Mouse (Mus musculus): ENCODE measurements around the gene Timm10b.

The Timm10b gene

DNA sequence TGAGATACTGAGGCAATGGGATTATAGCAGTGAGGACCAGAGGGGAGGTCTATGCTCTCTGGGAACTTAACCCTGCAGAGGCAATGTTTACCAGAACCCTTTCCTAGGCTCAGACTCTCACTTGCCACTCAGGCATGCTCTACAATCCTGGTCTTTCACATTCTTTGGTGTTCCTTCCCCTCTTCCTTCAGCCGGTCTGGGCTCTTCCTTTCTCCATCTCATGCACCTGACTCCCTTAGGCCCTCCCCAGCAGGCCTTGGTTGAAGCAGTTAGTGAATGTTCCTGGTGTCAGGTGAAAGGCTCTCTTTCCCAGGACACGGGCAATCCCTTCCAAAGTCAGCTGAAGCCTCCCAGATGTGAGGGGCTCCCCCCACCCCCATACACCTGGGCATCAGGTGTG, at the start of gene Timm10b:
Gene Timm10b, plus strand, starts transcription at position 301 of the 400 bp plus-strand sequence.
- DNase-seq (ENCODE audit: low spot score), result no peak

GRCm38 (mm10) chr7:105590097-105590496, 49.8 kb upstream of the Timm10b start:
- DNase-seq (ENCODE audit: low spot score), result no peak

DNA sequence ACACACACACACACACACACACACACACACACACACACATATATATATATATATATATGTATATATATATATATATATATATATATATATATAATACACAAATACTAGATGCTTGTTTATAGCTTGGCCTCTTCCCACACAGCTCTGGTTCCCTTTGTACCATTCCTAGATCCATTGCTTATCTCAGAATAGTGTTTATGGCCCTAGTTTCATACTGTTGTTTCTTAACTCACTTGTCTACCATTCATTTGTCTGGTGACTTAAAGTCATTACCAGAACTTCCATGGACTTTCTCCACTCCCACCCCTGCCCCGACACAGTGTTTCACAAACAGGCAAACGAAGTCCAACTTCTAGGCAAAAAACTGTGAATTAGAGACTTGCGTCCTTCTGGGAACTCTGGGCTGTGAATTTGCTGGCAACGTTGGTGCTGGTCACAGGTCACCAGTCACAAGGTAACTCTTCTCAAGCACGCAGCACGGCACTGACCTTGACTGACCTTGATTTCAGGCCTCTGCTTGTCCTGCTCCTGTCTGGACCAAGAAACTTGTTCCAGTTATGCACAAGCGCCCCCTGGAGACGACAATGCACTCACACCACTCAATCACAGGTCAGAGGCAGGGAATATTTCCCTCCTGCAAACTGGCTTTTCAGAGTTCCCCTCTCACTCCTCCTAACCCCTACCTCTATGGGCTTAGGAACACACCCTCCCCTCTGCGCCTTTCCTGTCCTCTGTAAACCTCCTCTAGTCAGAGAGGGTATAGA, 36.8 kb upstream of the Timm10b start:
- DNase-seq (ENCODE audit: low spot score), result peak; percentile 76

- DNase-seq (ENCODE audit: low spot score), result no peak
Observed at GRCm38 (mm10) chr7:105608467-105608866, 31.4 kb upstream of the Timm10b start.

DNA sequence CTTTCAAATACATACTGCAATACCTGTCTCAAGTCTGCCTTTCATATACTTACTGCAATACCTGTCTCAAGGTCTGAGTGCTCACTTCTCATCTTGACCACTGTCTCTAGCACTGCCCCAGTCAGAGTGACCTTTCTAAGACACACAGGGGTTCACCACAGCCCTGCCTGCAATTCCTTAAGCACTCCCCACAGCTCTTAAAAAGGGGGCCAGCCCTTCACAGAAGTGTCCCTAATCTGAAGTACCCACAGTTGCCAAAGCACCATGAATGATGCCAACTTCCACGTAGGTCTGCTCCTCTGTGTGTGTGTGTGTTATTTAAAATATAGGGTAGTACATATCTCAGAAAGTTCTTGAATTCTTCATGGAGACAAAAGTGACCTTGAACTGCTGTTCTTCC, 28.1 kb upstream of the Timm10b start:
- no peak for DNase-seq (ENCODE audit: low spot score)

DNA sequence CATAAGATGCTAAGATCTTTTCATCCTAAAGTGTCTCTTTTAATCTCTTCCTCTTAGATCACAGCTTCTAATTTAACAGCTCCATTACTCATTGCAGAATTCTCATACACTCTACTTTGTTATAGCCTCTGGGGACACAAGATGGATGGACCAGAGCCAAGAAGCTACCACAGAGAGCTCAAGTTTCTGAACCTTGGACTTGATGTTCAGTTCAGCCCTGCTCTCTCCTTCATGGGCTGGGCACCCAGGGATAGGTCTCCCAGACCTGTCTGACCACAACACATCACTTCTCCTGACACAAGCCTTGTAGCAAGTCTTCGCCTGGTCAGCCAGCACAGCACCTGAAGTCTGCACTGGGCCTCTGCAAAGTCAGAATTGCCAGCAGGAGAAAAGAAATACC, 25.5 kb upstream of the Timm10b start:
- no peak for DNase-seq (ENCODE audit: low spot score)

DNA sequence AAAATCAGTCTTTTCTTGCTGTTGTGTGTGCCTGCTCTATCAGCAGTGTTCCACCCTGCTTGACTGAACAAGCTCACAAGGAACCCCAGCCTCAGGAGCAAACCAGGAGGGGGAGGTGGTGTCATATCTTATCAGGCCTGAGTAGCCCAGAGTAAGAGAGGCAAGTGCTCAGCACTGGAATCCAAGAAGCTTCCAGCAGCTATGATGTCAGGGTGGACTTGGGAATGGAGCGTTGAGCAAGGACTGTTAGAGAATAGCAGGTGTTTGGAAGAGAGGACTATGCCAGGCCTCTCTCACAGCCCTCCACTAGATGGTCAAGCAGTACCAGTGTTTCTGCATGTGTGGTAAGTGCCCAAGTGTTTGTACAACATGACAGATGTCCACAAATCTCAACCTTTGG, 24.1 kb upstream of the Timm10b start:
- no peak for DNase-seq (ENCODE audit: low spot score)

GRCm38 (mm10) chr7:105616561-105616960, 23.3 kb upstream of the Timm10b start:
- no peak for DNase-seq (ENCODE audit: low spot score)

DNA sequence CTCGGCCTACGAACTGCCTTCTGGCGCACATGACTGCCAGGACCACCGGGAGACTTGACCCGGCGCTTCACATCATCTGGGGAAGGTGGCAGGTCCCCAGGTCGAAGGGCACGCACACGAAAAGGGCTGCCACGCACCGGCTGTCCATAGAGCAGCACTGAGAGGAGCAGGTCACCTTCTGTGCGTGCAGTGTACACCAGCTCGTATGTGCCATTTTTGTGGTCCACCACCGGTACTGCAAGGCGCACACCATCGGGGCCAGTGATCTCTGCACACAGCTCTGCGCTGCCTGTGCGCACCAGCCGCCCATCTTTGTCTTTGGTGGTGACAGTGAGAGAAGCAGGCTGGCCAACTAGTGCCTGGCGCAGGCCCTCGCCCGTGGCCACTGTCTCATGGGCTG, 22.0 kb upstream of the Timm10b start:
- DNase-seq (ENCODE audit: low spot score), result no peak

DNA sequence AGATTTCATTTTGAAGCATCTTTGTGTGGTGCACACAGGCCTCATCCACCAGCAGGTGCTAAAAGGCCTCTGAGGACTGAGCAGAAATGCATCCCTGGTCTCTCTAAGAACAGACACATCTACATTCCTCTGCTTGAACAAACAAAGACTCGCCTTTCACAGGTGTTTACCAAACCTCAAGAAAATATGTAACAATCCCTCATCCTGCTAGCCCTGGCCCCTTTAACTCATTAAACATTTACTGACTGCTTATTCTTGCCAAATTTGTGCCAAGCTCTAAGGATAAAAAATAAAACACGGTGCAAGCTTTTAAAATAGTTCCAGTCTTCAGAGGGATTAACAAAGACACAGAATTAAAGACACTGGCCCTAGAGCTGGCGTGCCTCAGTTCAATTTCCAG, 20.2 kb upstream of the Timm10b start:
- DNase-seq (ENCODE audit: low spot score), result no peak

DNA sequence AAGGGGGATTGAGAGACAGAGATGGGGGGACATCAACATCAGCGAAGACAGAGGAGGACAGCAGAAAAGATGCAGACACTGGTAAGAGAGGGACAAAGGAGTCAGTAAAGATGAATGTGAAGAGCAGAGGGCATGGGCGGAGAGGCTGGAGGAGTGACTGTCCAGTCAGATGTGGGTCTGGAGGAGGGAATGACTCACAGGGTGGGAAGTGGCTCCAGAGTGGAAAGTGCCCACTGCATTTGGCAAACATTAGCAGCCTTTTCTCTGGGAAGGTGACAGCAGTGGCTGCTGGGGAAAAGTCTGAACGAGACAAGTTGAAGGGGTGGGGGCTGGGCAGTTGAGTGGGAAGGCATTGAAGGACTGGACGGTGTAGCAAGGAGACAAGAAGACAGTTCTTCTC, 18.8 kb upstream of the Timm10b start:
- DNase-seq (ENCODE audit: low spot score), result no peak

DNA sequence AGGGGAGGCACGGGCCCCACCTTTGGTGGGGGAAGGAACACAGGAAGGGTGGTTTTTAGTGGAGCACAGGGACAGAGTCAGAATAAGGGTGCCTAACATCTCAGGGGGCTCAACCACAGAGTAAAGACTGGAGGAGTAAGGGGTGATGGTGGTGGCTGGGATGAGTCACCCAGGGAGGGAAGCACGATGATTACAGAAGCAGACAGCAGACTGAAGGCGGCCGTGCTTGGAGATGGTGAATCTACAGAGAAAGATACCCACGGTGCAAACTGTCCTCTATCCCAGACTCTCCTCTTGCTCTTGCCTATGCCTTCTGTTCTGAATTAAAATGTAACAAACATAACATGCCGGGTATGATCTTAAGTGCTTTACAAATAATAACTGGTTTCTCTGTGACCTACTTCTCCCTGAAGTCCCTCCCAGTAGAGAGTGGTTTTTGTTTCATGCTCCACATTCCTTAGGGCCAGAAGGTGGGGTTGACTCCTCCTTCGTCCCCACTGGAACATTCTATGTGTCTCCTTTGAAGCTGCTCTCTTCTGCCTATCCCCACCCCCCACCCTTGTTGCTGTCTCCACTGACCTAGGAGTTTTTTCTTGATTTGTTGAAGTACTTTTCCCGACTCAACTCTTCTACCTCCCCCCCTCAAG, 18.1 kb upstream of the Timm10b start:
- DNase-seq (ENCODE audit: low spot score), result no peak

- DNase-seq (ENCODE audit: low spot score), result no peak
Observed at GRCm38 (mm10) chr7:105625397-105625796, 14.5 kb upstream of the Timm10b start.

- peak; percentile 49 for DNase-seq (ENCODE audit: low spot score)
Observed at GRCm38 (mm10) chr7:105628633-105629032, 11.2 kb upstream of the Timm10b start.

DNA sequence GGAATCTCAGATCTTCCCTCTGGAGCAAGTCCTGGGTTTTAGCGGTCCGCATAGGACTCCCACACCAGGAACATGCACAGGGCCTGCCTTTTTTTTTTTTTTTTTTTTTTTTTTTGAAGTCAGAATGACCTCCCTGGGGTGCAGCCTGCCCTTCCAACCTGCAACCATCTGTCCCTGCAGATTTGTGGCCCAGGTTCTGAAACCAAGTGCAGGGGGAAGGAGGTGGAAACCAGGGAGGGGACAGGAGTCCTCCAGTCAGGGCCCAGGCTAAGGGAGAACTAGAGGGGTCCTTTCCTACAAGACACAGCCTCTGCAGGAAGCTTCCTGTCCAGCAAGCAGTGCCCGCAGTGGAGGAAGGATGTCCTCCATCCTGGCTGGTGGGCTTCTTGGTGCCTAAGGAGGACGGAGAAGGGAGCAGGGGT, 7.3 kb upstream of the Timm10b start:
- DNase-seq (ENCODE audit: low spot score), result no peak

DNA sequence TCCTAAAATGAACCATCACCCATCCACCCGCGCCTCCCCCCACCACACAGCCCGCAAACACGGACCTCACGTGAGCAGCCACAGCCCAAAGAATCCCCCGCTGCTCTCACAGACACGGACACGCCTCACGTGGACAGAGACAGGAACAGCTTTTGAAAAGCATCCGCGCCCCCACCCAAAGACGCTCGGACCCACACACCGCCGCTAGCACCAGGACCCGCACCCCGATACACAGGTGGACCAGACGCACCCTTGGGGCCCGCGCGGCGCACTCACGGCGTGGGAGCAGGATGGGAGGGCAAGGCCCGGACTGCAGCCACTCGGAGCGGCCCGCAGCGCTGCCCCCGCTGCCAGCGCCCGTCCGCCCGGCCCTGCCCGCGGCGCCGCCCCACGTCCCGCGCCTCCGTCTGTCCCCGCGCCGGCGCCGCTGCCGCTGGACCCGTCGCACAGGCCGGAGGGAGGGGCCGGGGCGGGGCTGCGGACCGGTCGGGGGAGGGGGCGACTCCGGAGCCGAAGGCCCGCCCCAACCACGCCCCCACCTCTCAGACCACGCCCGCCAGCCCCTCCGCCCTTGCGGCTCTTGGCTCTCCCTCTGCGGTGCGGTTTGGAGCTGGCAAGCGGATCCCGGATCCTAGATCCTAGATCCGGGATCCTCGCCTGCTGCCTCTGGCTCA, 6.6 kb upstream of the Timm10b start, which contains the start of gene Trim3:
Gene Trim3, minus strand, starts transcription at position 445 of the 674 bp plus-strand sequence.
- DNase-seq (ENCODE audit: low spot score), result peak; percentile 93

- no peak for DNase-seq (ENCODE audit: low spot score)
Observed at GRCm38 (mm10) chr7:105633801-105634135, 6.1 kb upstream of the Timm10b start.

GRCm38 (mm10) chr7:105634272-105634920, 5.5 kb upstream of the Timm10b start:
- DNase-seq (ENCODE audit: low spot score), result no peak

GRCm38 (mm10) chr7:105635726-105636125, 4.1 kb upstream of the Timm10b start:
- no peak for DNase-seq (ENCODE audit: low spot score)

- no peak for DNase-seq (ENCODE audit: low spot score)
Observed at GRCm38 (mm10) chr7:105638776-105639175, 1.1 kb upstream of the Timm10b start.

- peak; percentile 32 for DNase-seq (ENCODE audit: low spot score)
Observed at GRCm38 (mm10) chr7:105639304-105639703, 552 bp upstream of the Timm10b start.

- peak; percentile 97 for DNase-seq (ENCODE audit: low spot score)
Observed at GRCm38 (mm10) chr7:105640233-105640893, 507 bp downstream of the Timm10b start, which contains the start of the genes Arfip2 and Gm45799. Arfip2 (minus strand) TSS chr7:105640416. Gm45799 (plus strand) TSS chr7:105640552.

Measured in urinary bladder, postnatal 14 days (tissue).